Mouse (Mus musculus) lung, adult 2 months (tissue): ENCODE results near the gene Adcy5.

Experiments
- CTCF ChIP-seq: fragments of 200-500 bp; IDR thresholded peaks from 2 replicates; pipeline ENCODE4 v1.5.1; 2011; ENCODE audit warnings: mild to moderate bottlenecking, low read length, control low read depth; ENCODE audit not compliant: insufficient read depth
- POLR2A ChIP-seq: fragments of 200-500 bp; IDR thresholded peaks from 2 replicates; pipeline ENCODE4 v1.6.1; 2011; ENCODE audit warnings: low read depth, mild to moderate bottlenecking, control low read depth, low read length, borderline replicate concordance; ENCODE audit errors: extremely low read depth

DNA sequence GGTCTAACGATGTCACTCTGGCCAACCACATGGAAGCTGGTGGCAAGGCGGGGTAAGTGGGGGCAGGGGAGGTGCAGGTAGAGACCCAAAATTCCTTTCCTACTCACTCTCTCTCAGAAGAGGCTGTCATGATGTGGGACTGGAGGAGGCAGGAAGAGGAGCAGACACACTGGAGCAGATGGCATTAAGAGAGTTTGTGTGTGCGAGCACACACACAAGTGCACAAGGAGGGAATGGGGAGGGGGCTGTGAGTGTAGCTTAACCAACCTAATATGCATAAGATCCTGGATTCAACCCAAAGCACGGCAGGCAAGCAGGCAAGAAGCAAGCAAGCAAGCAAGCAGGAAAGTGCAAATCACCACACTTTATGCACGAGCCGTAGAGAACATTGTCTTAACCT, 116.3 kb downstream of the Adcy5 start:
- TF ChIP-seq CTCF (no peak), POLR2A (no peak)
